Mouse (Mus musculus) kidney, postnatal 0 days (tissue): Measurements from ENCODE around the gene Auh. TPM values are rescaled to one million over a fixed set of nuclear protein-coding genes. Genes with fewer than 3 reads are reported as not detected.
A peak's percentile ranks its signal among the peaks of the same experiment; 100 is the strongest.

Experiments used
- ATAC-seq: fragments of 200-750 bp; cut with Nextera tagmentation; replicated peaks from 2 replicates; pipeline ENCODE4 v1.8.0; 2017; ENCODE audit warnings: low read depth, moderate number of reproducible peaks, moderate TSS enrichment, moderate library complexity; ENCODE audit not compliant: low FRiP score
- DNase-seq: peaks from one replicate; pipeline ENCODE4 v3.0.0-alpha.2; 2016; ENCODE audit warnings: low spot score
- H3K27ac ChIP-seq: fragments of 300-500 bp; sonication (generic); 2 replicates; pipeline ENCODE4 v1.5.1; 2014; ENCODE audit warnings: mild to moderate bottlenecking
- H3K27me3 ChIP-seq: fragments of 300-500 bp; sonication (generic); 2 replicates; pipeline ENCODE4 v1.6.1; 2014; ENCODE audit warnings: low read length, mixed read lengths; ENCODE audit not compliant: insufficient read depth
- H3K36me3 ChIP-seq: fragments of 300-500 bp; sonication (generic); 2 replicates; pipeline ENCODE4 v1.6.1; 2014; ENCODE audit warnings: low read length, mixed read lengths; ENCODE audit not compliant: insufficient read depth
- H3K4me1 ChIP-seq: fragments of 300-500 bp; sonication (generic); replicated peaks from 2 replicates; pipeline ENCODE4 v1.6.1; 2014; ENCODE audit warnings: antibody characterized with exemption, low read length, mixed read lengths; ENCODE audit not compliant: insufficient read depth
- H3K4me2 ChIP-seq: fragments of 300-500 bp; sonication (generic); 2 replicates; pipeline ENCODE4 v1.6.1; 2014; ENCODE audit warnings: mild to moderate bottlenecking, low read length, moderate library complexity, mixed read lengths
- H3K4me3 ChIP-seq: fragments of 300-500 bp; sonication (generic); replicated peaks from 2 replicates; pipeline ENCODE4 v1.5.1; 2014; ENCODE audit warnings: low read depth, low read length
- H3K9ac ChIP-seq: fragments of 300-500 bp; sonication (generic); 2 replicates; pipeline ENCODE4 v1.6.1; 2014; ENCODE audit warnings: low read depth, low read length
- H3K9me3 ChIP-seq: fragments of 300-500 bp; sonication (generic); replicated peaks from 2 replicates; pipeline ENCODE4 v1.6.1; 2016; ENCODE audit warnings: low read length, inconsistent platforms, mixed read lengths
- CTCF ChIP-seq: IDR thresholded peaks from 2 replicates; pipeline ENCODE4 v1.5.1; 2016; ENCODE audit warnings: antibody characterized with exemption, low read depth, mild to moderate bottlenecking, moderate library complexity
- WGBS: fragments of 180-500 bp; shearing (Covaris S2); extraction: QIAGEN DNeasy Blood & Tissue Kit; methylation state at CpG from one replicate; pipeline ENCODE4 v1.1.7; 2014; 5-methylcytosine and 5-hydroxymethylcytosine counted together
- polyA plus RNA-seq: library from polyadenylated mRNA; unstranded; fragments of >200 nt; fragmentation: Nextera tagmentation; extraction: Ambion mirVana; gene quantifications from 2 replicates; pipeline ENCODE4 v1.2.1, GENCODE M21; 2015

The Auh gene
- polyA plus RNA-seq, 1 experiment from 2014 or later: 81.3 TPM

DNA sequence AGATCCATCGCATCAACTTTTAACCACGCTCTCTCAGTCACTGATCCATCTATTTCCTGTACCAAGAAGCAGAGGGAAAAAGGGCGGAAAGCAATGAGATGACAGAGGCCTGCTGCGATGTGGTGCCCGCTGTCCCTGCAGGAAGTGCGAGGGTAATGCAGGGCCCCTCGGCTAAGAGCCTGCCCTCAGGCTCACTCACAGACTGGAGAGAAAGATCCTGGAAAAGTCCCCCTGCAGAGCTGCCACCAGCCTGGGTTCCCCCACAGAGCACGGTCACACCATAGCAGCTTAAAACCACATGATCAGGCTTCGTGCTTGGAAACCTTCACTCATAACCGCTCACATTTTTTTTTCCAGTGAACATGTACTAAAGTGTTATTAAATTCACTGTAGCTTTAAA, 25.7 kb downstream of the Auh start:
- ATAC-seq (no peak; the same call in 1 of the 2 replicates), DNase-seq (peak; percentile 64)
- Histone ChIP-seq H3K4me3 (no peak overlapping the region), H3K27ac (peak overlapping the region; percentile 71; the same call in 1 of the 2 replicates), H3K9me3 (no peaks in the 10 kb centered on the region), H3K9ac (no peak overlapping the region), H3K4me2 (no peak overlapping the region), H3K36me3 (no peaks in the 10 kb centered on the region), H3K4me1 (peaks cover 26% of the 10 kb centered on the region), H3K27me3 (no peaks in the 10 kb centered on the region)
- peak; percentile 52 for TF ChIP-seq CTCF
- 36% methylated on average over 10 of the region's 10 CpGs for WGBS

DNA sequence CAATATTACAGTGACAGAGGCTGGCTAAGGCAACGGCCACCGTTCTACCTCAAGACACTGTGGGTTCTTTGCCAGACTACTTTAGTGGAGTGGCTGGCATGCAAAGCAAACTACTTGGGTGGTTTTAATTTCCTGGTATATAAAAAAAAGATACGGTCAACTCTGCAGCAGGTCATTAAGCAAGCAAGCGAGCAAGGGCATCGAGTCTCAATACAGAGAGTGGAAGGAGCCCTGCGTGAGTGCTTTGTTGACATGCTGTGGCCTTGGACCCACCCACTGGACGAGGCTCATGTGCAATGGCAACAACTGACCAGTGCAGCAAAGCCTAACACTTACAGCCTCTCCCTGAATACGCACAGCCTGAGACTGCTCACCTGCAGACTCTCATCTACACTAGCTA, 27.0 kb downstream of the Auh start:
- DNase-seq: peak; percentile 64
- Histone ChIP-seq H3K4me2 (no peak overlapping the region), H3K36me3 (no peaks in the 10 kb centered on the region), H3K4me3 (no peak overlapping the region), H3K9me3 (no peaks in the 10 kb centered on the region), H3K27ac (peak overlapping the region; percentile 11; the same call in 1 of the 2 replicates), H3K27me3 (no peaks in the 10 kb centered on the region), H3K9ac (no peak overlapping the region), H3K4me1 (peaks cover 26% of the 10 kb centered on the region)
- TF ChIP-seq CTCF: no peak
- ATAC-seq: no peak
- WGBS: 43% methylated on average over 8 of the region's 8 CpGs

DNA sequence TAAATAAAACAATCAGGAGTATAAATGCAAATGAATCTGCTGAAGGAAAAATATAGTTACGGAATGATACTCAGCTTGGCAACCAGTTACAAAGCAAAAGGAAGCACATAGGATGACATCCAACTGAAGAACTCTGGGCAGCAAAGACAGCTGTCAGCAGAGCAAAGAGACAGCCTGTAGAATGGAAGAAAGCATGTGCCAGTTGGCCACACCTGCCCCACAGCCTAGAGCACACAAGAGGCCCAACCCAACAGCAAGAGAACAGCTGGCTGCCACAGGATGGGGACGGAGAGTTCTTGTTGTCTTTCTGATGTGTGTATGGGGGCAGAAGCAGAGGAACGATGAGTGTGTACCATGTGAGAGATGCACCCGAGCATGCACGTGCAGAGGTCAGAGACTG, 29.8 kb downstream of the Auh start:
- DNase-seq (no peak), ATAC-seq (no peak)
- Histone ChIP-seq H3K4me3 (no peak overlapping the region), H3K27ac (no peak overlapping the region), H3K4me2 (no peak overlapping the region), H3K27me3 (no peaks in the 10 kb centered on the region), H3K36me3 (no peaks in the 10 kb centered on the region; the same call in 1 of the 2 replicates), H3K9me3 (no peaks in the 10 kb centered on the region), H3K9ac (no peak overlapping the region), H3K4me1 (peaks cover 26% of the 10 kb centered on the region)
- 88% methylated on average over 5 of the region's 5 CpGs for WGBS
- no peak for TF ChIP-seq CTCF

DNA sequence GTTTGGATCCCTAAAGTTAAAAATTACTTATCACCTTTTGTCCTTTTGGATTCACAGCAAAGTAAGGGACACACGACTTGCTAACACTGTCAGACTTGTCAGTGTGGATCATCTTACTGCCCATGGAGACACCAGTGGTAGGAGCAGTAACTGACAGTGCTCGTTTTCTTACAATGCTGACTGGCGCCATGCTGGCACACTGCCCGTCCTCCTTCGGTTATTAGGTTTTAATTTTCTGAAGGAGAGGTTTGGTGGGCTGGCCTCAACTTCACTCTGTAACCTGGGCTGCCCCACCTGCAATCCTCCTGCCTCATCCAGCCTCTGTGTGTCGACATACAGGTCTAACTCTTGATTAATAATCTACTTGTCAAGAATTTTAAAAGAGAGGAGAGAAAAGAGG, 31.7 kb downstream of the Auh start:
- TF ChIP-seq CTCF: no peak
- no peaks in the 10 kb centered on the region for H3K9me3 ChIP-seq
- no peak for ATAC-seq
- no peak overlapping the region for H3K27ac ChIP-seq
- H3K9ac ChIP-seq: no peak overlapping the region
- H3K4me1 ChIP-seq: peaks cover 21% of the 10 kb centered on the region
- no peaks in the 10 kb centered on the region; the same call in 1 of the 2 replicates for H3K36me3 ChIP-seq
- DNase-seq: no peak
- H3K4me3 ChIP-seq: no peak overlapping the region
- H3K27me3 ChIP-seq: no peaks in the 10 kb centered on the region
- no peak overlapping the region for H3K4me2 ChIP-seq
- 57% methylated on average over 6 of the region's 6 CpGs for whole genome bisulfite sequencing

DNA sequence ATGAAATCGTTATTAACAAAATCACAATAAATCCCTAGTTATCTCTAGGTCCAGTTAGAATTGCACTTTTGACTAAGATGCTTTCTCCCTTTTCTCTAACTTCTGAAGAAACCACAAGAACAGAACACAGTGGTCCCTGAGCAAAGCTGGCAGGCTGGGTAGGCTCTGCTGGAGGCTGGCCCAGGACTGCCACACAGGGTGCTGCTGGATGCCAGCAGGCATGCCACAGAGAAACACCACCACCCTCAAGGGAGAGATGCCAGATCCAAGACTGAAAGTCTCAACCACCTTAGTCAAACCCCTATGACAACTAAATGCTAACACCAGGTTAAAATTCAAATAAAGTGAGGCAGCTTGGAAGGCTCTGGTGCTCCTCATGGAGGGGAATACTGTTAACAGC, 36.7 kb downstream of the Auh start:
- H3K4me3 ChIP-seq: no peak overlapping the region
- no peaks in the 10 kb centered on the region for H3K9me3 ChIP-seq
- ATAC-seq (no peak), DNase-seq (no peak)
- H3K27ac ChIP-seq: no peak overlapping the region
- no peak overlapping the region for H3K9ac ChIP-seq
- WGBS: 85% methylated on average over 1 of the region's 1 CpGs
- peaks cover 4% of the 10 kb centered on the region for H3K36me3 ChIP-seq
- H3K4me2 ChIP-seq: no peak overlapping the region
- TF ChIP-seq CTCF: no peak
- no peaks in the 10 kb centered on the region for H3K4me1 ChIP-seq
- no peaks in the 10 kb centered on the region for H3K27me3 ChIP-seq

DNA sequence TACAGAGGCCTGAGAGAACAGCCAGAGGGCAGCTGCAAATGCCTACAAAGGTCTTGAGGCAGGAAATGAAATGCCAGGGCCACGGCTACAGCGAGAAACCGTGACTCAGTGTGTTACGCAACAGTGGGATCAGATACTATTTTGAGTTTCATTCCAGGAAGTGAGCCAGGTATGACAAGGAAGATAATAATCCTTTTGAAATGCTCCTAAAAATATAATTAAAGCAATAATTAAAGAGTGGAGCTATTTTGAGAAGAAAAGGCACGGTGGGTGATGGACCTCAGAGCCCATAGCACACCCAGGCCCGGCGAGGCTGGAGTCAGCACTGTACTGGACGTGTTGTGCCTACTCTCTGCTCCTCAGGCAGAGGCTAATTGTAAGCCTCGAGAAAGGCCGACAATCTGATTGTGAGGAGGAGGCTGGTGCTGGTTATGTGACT, 37.4 kb downstream of the Auh start:
- peaks cover 4% of the 10 kb centered on the region for H3K36me3 ChIP-seq
- peak overlapping the region; percentile 62 for H3K27ac ChIP-seq
- peak; percentile 7; the same call in 1 of the 2 replicates for TF ChIP-seq CTCF
- no peaks in the 10 kb centered on the region for H3K4me1 ChIP-seq
- H3K4me3 ChIP-seq: no peak overlapping the region
- ATAC-seq (no peak; the same call in 1 of the 2 replicates), DNase-seq (peak; percentile 51)
- no peak overlapping the region for H3K9ac ChIP-seq
- H3K9me3 ChIP-seq: no peaks in the 10 kb centered on the region
- no peaks in the 10 kb centered on the region for H3K27me3 ChIP-seq
- no peak overlapping the region for H3K4me2 ChIP-seq
- 36% methylated on average over 10 of the region's 10 CpGs for WGBS

DNA sequence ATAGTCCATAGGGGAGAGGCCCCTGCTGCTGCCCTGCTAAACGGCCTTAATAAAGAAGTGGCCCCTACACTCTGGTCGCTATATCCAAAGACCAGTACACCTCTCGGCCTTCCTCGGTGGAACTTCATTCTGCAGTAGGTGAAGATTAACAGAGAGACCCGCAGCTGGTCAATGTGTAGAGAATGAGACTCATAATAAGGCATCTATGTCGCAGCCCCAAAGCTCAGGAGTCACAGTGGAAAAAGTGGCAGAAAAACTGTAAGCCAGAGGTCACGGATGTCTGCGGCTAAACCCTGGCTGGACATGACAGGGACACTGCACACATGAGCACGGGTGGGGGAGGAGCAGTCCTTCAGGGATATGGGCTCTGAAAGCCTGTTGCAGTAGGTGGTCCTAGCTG, 39.2 kb downstream of the Auh start:
- Histone ChIP-seq H3K4me1 (no peaks in the 10 kb centered on the region), H3K9me3 (no peaks in the 10 kb centered on the region), H3K36me3 (peaks cover 4% of the 10 kb centered on the region; the same call in 1 of the 2 replicates), H3K27ac (peak overlapping the region; percentile 47; the same call in 1 of the 2 replicates), H3K9ac (no peak overlapping the region), H3K4me3 (no peak overlapping the region), H3K27me3 (no peaks in the 10 kb centered on the region), H3K4me2 (no peak overlapping the region)
- TF ChIP-seq CTCF: no peak
- WGBS: 69% methylated on average over 9 of the region's 9 CpGs
- ATAC-seq: peak; percentile 41; the same call in 1 of the 2 replicates
- DNase-seq: no peak
